Mouse (Mus musculus): Measurements from ENCODE around the gene Gramd2.
A peak's percentile ranks its signal among the peaks of the same experiment; 100 is the strongest.

The Gramd2 gene

GRCm38 (mm10) chr9:59667904-59668303 is 12.0 kb upstream of the Gramd2 start:
- no peak for DNase-seq (ENCODE audit: low read depth, low spot score)

- DNase-seq (ENCODE audit: low read depth, low spot score), result no peak
These were observed 11.5 kb upstream of the Gramd2 start for GRCm38 (mm10) chr9:59668473-59668872.

- no peak for DNase-seq (ENCODE audit: low read depth, low spot score)
These were observed 10.8 kb upstream of the Gramd2 start for GRCm38 (mm10) chr9:59669172-59669571.

- no peak for DNase-seq (ENCODE audit: low read depth, low spot score)
These were observed 7.6 kb upstream of the Gramd2 start for GRCm38 (mm10) chr9:59672195-59672894.

- no peak for DNase-seq (ENCODE audit: low read depth, low spot score)
These were observed 6.5 kb upstream of the Gramd2 start for GRCm38 (mm10) chr9:59673427-59673826.

- DNase-seq (ENCODE audit: low read depth, low spot score), result no peak
These were observed 4.3 kb upstream of the Gramd2 start for GRCm38 (mm10) chr9:59675598-59675997.

- no peak for DNase-seq (ENCODE audit: low read depth, low spot score)
These were observed 1.6 kb upstream of the Gramd2 start for GRCm38 (mm10) chr9:59678313-59678712.

GRCm38 (mm10) chr9:59680534-59680875 is 561 bp downstream of the Gramd2 start:
- no peak for DNase-seq (ENCODE audit: low read depth, low spot score)

- no peak for DNase-seq (ENCODE audit: low read depth, low spot score)
These were observed 4.1 kb downstream of the Gramd2 start for GRCm38 (mm10) chr9:59684020-59684419.

- DNase-seq (ENCODE audit: low read depth, low spot score), result no peak
These were observed 7.6 kb downstream of the Gramd2 start for GRCm38 (mm10) chr9:59687416-59688046.

GRCm38 (mm10) chr9:59691635-59692094 is 11.7 kb downstream of the Gramd2 start:
- DNase-seq (ENCODE audit: low read depth, low spot score), result peak; percentile 60

- no peak for DNase-seq (ENCODE audit: low read depth, low spot score)
These were observed 12.2 kb downstream of the Gramd2 start for GRCm38 (mm10) chr9:59692145-59692544.

GRCm38 (mm10) chr9:59694571-59695450 is 14.9 kb downstream of the Gramd2 start:
- no peak for DNase-seq (ENCODE audit: low read depth, low spot score)

GRCm38 (mm10) chr9:59695451-59695813 is 15.5 kb downstream of the Gramd2 start:
- DNase-seq (ENCODE audit: low read depth, low spot score), result no peak

GRCm38 (mm10) chr9:59696381-59696780 is 16.4 kb downstream of the Gramd2 start:
- no peak for DNase-seq (ENCODE audit: low read depth, low spot score)

GRCm38 (mm10) chr9:59701094-59701493 is 21.1 kb downstream of the Gramd2 start:
- no peak for DNase-seq (ENCODE audit: low read depth, low spot score)

- no peak for DNase-seq (ENCODE audit: low read depth, low spot score)
These were observed 23.2 kb downstream of the Gramd2 start for GRCm38 (mm10) chr9:59703099-59703498.

- no peak for DNase-seq (ENCODE audit: low read depth, low spot score)
These were observed 27.2 kb downstream of the Gramd2 start for GRCm38 (mm10) chr9:59706850-59707825.

- no peak for DNase-seq (ENCODE audit: low read depth, low spot score)
These were observed 29.3 kb downstream of the Gramd2 start for GRCm38 (mm10) chr9:59709225-59709624.

GRCm38 (mm10) chr9:59716275-59716898 is 36.4 kb downstream of the Gramd2 start:
- DNase-seq (ENCODE audit: low read depth, low spot score), result no peak

- DNase-seq (ENCODE audit: low read depth, low spot score), result no peak
These were observed 38.3 kb downstream of the Gramd2 start for GRCm38 (mm10) chr9:59718237-59718636.
